Mouse (Mus musculus): ENCODE data around the gene Usp1.
"Not testable (repeated sequence)": the region's sequence is repeated elsewhere in the genome, so short reads cannot be mapped to it uniquely, and the experiment has no call there.

Gene Usp1

DNA sequence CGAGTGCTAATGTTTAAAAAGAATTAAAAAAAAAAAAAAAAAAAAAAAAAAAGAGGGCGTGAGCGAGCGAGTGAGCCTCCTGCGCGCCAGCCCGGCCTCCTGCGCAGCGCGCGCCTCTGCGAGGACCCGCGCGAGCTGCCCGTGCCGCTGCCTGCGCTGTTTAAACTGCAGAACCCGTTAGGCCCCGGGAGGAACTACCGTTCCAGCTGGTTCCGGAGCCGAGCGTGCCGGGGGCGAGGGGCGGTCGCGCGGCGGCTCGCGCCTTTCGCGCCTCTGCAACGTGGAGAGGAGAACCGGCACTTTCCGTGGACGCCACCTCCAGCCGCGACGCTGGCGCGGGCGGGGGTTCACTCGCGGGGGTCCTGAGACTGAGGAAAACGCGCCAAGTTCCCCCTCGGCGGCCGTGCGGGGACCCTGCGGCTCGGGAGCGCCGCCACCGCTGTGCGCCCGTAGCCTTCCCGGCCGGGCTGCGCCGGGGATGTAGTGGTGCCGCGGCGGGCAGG is at the start of gene Usp1:
Gene Usp1 (plus strand): TSS at position 243 of the 503 bp plus-strand sequence.
- CTCF ChIA-PET = interaction anchor here (0.6 to 0.7 kb wide), 2 partner anchors 16 to 905 kb away, joined by 4 to 6 read pairs; partner anchors contain the start of gene Efcab7

DNA sequence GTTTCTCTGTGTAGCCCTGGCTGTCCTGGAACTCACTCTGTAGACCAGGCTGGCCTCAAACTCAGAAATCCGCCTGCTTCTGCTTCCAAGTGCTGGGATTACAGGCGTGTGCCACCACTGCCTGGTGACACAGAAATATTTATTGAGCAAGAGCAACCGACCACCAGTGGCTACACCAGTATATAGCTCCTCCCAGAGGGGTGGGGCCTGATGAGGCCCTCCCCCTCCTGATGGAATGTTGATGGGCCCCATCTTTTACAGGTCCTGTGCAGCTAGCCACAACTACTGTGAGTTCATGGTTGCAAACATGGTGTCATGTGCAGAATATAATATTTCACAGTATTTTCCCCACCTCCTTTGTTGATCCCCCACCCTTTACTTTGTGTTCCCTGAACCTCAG is 40.9 kb upstream of the Usp1 start:
- CTCF ChIA-PET = no interaction called here

GRCm38 (mm10) chr4:98886377-98886776 is 37.2 kb upstream of the Usp1 start:
- CTCF ChIA-PET = no interaction called here

DNA sequence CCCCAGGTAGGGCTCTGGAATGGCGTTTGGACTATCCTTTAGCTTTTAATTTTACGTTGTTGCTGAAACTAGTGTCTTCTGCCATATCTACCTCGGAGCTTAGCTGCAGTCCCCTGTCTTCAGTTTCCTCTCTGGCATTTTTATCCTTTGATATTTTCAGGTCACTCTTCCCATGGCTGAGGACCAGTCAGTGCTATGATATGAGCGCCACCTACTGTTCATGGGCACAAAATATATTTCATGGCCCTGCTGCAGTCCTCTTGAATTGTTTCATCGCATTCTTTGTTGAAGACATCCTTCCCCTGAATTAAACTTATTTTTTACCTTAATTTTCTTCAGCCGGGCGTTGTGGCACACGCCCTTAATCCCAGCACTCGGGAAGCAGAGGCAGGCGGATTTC is 36.5 kb upstream of the Usp1 start:
- CTCF ChIA-PET = no interaction called here

DNA sequence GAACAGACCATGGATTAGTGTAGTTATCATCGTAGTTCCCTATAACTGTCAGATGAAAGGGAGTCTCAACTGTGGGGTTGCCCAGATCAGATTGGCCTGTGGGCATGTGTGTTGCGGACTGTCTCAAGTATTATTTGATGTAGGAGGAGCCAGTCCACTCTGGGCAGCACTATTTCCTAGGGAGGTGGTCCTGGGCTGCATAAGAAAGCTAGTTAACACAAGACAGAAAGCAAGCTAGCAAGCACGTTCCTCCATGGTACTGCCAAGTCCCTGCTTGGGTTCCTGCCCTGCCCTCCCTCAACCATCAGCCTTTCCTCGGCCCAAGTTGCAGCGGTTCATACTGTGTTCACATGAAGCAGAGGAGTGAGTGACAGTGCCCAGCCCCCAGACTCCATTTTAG is 13.4 kb upstream of the Usp1 start:
- CTCF ChIA-PET = no interaction called here

DNA sequence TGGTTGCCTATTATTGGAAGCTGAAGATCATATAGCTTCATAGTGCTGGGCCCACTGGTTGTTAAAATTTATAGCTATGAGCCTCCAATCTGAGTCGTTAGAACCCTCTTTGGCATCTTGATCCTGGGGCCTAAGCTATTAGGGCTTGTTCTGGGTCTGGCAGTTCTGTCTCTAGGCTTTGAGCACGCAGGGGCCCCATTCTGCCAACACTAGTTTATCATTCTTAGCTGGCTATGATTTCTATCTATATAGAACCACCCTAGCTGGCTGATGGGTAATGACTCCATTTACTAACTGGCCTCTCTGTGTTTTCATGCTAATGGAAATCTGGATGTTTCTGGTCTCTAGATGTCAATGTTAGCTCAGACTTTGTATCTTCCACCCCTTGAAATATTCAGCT is 5.9 kb upstream of the Usp1 start:
- CTCF ChIA-PET = no interaction called here

- CTCF ChIA-PET = no interaction called here
Observed at GRCm38 (mm10) chr4:98918204-98918603, 5.4 kb upstream of the Usp1 start.

- CTCF ChIA-PET = no interaction called here
Observed at GRCm38 (mm10) chr4:98920896-98921295, 2.7 kb upstream of the Usp1 start.

- CTCF ChIA-PET = no interaction called here
Observed at GRCm38 (mm10) chr4:98922061-98922642, 1.5 kb upstream of the Usp1 start.

- CTCF ChIA-PET = interaction anchor here (0.6 to 0.7 kb wide), 3 partner anchors 17 to 906 kb away, joined by 3 to 6 read pairs (median 4); partner anchors contain the start of gene Efcab7
Observed at GRCm38 (mm10) chr4:98922643-98923567, 705 bp upstream of the Usp1 start.

- CTCF ChIA-PET = no interaction called here
Observed at GRCm38 (mm10) chr4:98924071-98924905, 678 bp downstream of the Usp1 start.

DNA sequence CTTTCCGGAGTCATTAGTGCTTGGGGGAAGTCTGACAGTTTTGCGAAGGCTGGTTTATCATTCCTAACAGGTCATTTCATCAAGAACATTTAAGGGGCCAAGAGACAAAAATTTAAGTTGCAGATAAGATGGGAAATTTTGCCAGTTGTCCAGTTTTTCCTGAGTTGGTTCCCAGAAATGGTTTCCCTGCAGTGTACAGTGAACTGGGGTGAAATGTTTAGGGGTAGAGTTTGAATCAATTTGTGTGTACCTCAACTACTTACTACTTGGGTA is 1.2 kb downstream of the Usp1 start:
- CTCF ChIA-PET = no interaction called here

DNA sequence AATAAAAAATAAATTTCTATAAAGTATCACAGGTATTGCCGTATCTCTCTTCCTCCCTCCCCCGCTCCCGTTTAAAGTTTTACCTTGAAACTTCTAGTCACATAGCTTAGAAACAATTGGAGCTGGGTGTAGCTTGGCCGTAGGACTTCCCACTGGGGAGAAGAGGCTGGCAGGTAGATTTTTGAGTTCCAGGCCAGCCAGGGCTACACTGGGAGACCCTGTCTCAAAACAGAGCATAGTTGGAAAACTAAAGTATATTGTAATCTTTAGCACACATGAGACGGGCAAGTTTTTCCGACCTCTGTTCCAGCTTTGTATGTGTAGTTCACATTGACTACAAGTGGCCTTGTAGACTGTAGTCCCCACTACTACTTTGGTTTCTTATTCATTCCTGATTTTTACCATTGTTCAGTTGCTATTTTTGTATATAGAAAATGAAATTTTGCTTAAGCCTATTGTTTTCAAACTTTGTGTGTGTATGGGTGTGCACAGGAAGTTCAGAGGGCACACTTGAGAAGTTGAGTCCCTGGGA is 1.7 kb downstream of the Usp1 start:
- CTCF ChIA-PET = no interaction called here

DNA sequence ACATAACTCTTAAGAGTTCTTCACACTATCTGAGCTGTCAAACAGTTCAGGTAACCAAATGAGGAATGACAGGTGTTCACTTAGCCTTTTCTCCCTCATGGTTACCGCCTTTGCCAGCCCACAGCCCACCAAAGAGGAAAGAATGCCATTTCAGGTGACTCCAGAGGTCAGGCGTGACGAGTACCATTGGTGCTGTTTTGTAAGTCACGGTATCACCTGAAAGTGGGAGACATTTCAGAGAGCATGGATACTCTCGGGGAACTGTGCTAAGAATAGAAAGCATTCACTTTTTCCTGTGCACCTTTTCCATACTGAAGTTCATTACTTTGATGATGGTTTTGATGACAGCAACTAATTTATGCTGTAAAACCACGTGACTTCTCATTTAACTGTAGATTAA is 12.4 kb downstream of the Usp1 start:
- CTCF ChIA-PET = no interaction called here

DNA sequence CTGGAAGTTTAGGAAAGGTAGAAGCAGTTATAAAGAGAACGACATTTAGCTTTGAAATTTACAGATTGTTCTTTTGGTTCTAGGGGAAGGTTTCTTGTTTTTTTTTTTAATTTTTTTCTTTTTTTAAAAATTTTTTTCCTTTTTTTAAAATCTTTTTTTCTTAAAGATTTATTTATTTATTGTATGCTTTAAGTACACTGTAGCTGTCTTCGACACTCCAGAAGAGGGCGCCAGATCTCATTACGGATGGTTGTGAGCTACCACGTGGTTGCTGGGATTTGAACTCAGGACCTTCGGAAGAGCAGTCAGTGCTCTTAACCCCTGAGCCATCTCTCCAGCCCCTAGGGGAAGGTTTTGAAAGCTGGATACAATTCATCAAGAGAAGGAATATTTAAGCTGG is 14.6 kb downstream of the Usp1 start:
- CTCF ChIA-PET = not testable (repeated sequence)

GRCm38 (mm10) chr4:98950563-98950962 is 27.0 kb downstream of the Usp1 start:
- CTCF ChIA-PET = no interaction called here

- CTCF ChIA-PET = no interaction called here
Observed at GRCm38 (mm10) chr4:98955986-98956385, 32.4 kb downstream of the Usp1 start.

- CTCF ChIA-PET = interaction anchor here (0.5 kb wide), 1 partner anchor 104 kb away, joined by 14 read pairs; no protein-coding TSS in a partner anchor
Observed at GRCm38 (mm10) chr4:98960243-98960642, 36.6 kb downstream of the Usp1 start.

- CTCF ChIA-PET = no interaction called here
Observed at GRCm38 (mm10) chr4:98969946-98970345, 46.3 kb downstream of the Usp1 start.

- CTCF ChIA-PET = no interaction called here
Observed at GRCm38 (mm10) chr4:98975741-98976140, 52.1 kb downstream of the Usp1 start.

- CTCF ChIA-PET = interaction anchor here (0.6 kb wide), 1 partner anchor 137 kb away, joined by 3 read pairs; no protein-coding TSS in a partner anchor
Observed at GRCm38 (mm10) chr4:98978288-98978687, 54.7 kb downstream of the Usp1 start.

DNA sequence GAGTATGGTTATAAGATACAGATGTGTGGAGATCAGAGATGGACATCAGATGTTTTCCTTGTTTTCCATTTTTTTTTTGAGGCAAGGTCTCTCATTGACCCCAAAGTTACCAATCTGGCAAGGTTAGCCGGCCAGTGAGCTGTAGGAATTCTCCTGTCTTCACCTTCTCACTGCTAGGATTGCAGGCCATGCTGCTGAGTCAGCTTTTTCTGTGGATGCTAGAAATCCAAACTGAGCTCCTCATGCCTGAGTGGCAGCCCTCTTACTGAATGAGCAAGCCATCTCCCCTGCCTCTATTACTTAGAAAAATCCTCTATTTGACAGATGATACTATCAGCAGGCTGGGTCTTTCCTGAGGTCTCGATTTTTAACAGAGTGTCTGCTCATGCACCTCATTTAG is 55.1 kb downstream of the Usp1 start:
- CTCF ChIA-PET = no interaction called here
